Mouse (Mus musculus) bone marrow macrophage, adult 2 months (primary cell): ENCODE data around the gene Sec14l2.

Experiments
- CTCF ChIP-seq: IDR thresholded peaks from 2 replicates; pipeline ENCODE4 v1.5.1; 2012; ENCODE audit warnings: low read depth, mild to moderate bottlenecking, low read length, moderate library complexity
- POLR2A ChIP-seq: IDR thresholded peaks from 2 replicates; pipeline ENCODE4 v1.6.1; 2012; ENCODE audit warnings: mild to moderate bottlenecking, low read depth, low read length, borderline replicate concordance

DNA sequence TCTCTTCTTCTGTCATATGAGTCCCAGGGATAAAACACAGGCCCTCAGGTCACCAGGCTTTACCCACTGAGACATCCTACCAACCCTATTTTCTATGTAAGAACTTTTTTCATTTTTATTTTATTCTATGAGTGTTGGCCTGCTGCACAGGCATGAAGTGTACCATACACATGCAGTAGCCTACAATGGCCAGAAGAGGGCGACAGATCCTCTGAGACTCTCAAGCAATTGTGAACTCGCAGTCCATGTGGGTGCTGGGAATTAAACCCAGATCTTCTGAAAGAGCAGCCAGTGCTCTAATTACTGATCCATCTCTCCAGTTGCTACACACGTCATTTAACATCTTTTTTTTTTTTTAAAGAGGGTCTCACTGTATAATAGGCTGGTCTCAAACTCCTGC is 10.2 kb upstream of the Sec14l2 start:
- no peak for TF ChIP-seq CTCF
- TF ChIP-seq POLR2A = no peak
